Mouse (Mus musculus) forebrain, embryonic 10.5 days (tissue): ENCODE measurements around the gene Col7a1. TPM values are rescaled to one million over a fixed set of nuclear protein-coding genes. Genes with fewer than 3 reads are reported as not detected.

Source experiments
- DNase-seq: peaks from one replicate; pipeline ENCODE4 v3.0.0-alpha.2; 2017; ENCODE audit warnings: low spot score; ENCODE audit errors: extremely low spot score
- H3K27ac ChIP-seq: fragments of 300-500 bp; sonication (generic); 2 replicates; pipeline ENCODE4 v1.5.1; 2016; ENCODE audit warnings: mild to moderate bottlenecking
- H3K27me3 ChIP-seq: fragments of 300-500 bp; sonication (generic); 2 replicates; pipeline ENCODE4 v1.6.1; 2016; ENCODE audit warnings: mild to moderate bottlenecking; ENCODE audit not compliant: poor library complexity, severe bottlenecking
- H3K36me3 ChIP-seq: fragments of 300-500 bp; sonication (generic); replicated peaks from 2 replicates; pipeline ENCODE4 v1.6.1; 2016; ENCODE audit warnings: mild to moderate bottlenecking, moderate library complexity
- H3K4me1 ChIP-seq: fragments of 300-500 bp; sonication (generic); 2 replicates; pipeline ENCODE4 v1.6.1; 2016
- H3K4me3 ChIP-seq: fragments of 300-500 bp; sonication (generic); 2 replicates; pipeline ENCODE4 v1.5.1; 2016; ENCODE audit warnings: mild to moderate bottlenecking, moderate library complexity
- H3K9me3 ChIP-seq: fragments of 300-500 bp; sonication (generic); 2 replicates; pipeline ENCODE4 v1.6.1; 2016; ENCODE audit warnings: mild to moderate bottlenecking, moderate library complexity
- WGBS: fragments of 180-500 bp; shearing (Covaris S2); methylation state at CpG from one replicate; pipeline ENCODE4 v1.1.7; 2016; 5-methylcytosine and 5-hydroxymethylcytosine counted together
- polyA plus RNA-seq: library from polyadenylated mRNA; unstranded; fragments of >200 nt; fragmentation: Nextera tagmentation; extraction: Ambion mirVana; gene quantifications from 2 replicates; pipeline ENCODE4 v1.2.1, GENCODE M21; 2016

Col7a1 gene
- polyA plus RNA-seq, 1 experiment from 2014 or later: 2.3 TPM

GRCm38 (mm10) chr9:109008994-109009635 lies 55.7 kb downstream of the Col7a1 start:
- no peaks in the 10 kb centered on the region for H3K27me3 ChIP-seq
- 73% methylated on average over 10 of the region's 10 CpGs for WGBS
- no peak overlapping the region for H3K27ac ChIP-seq
- peaks cover 2% of the 10 kb centered on the region; the same call in 1 of the 2 replicates for H3K36me3 ChIP-seq
- no peak overlapping the region for H3K4me3 ChIP-seq
- peaks cover 16% of the 10 kb centered on the region for H3K4me1 ChIP-seq
- no peak for DNase-seq
- no peaks in the 10 kb centered on the region for H3K9me3 ChIP-seq

DNA sequence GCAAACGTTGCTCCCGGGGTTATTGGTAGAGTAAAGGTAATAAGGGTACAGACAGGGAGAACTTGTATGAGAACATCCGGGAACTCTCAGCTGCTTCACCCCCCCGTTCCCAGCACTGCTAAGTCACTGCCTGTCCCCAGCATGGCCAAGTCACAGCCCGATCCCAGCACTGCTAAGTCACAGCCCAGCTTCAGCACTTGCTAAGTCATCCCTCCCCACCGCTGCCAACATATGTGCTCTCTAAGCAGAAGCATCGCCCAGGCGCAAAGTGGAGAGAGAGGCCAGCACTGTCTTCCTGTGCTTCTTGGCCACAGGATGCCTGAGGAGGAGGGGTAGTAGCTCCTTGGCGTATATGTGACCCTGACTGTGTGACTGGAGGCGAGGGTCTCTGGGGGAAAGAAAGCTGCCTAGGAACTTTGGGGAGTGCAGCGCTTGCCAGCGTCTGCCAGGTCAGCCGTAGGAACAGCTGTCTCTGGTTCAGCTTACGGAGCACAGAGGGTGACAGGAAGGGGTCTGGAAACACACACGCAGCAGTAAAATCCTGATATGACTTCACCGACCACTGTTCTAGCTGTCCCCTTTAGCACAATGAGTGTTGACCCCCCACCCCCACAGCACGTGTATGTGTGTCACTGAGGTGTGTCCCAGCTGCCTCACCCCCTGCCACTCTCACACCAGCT lies 56.4 kb downstream of the Col7a1 start:
- Histone ChIP-seq H3K36me3 (peaks cover 2% of the 10 kb centered on the region; the same call in 1 of the 2 replicates), H3K27ac (no peak overlapping the region), H3K9me3 (no peaks in the 10 kb centered on the region), H3K4me3 (no peak overlapping the region), H3K27me3 (no peaks in the 10 kb centered on the region), H3K4me1 (peaks cover 16% of the 10 kb centered on the region)
- 71% methylated on average over 17 of the region's 17 CpGs for WGBS
- DNase-seq: no peak

DNA sequence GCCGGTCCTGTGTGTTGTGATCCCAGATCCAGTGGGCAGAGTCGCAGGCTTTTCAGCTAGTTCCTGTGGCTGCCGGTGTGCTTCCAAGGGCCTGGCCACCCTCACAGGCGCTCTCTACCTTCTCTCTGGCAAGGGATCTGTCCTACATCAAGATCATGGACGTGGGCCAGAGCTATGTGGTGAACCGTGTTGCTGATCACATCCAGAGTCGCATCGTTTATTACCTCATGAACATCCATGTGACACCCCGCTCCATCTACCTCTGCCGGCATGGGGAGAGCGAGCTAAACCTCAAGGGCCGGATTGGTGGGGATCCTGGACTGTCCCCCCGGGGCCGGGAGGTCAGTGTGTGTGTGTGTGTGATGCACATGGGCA lies 56.9 kb downstream of the Col7a1 start:
- H3K27ac ChIP-seq: no peak overlapping the region
- peaks cover 16% of the 10 kb centered on the region for H3K4me1 ChIP-seq
- peaks cover 2% of the 10 kb centered on the region; the same call in 1 of the 2 replicates for H3K36me3 ChIP-seq
- no peak overlapping the region for H3K4me3 ChIP-seq
- H3K27me3 ChIP-seq: no peaks in the 10 kb centered on the region
- WGBS: 91% methylated on average over 14 of the region's 14 CpGs
- no peak for DNase-seq
- no peaks in the 10 kb centered on the region for H3K9me3 ChIP-seq

DNA sequence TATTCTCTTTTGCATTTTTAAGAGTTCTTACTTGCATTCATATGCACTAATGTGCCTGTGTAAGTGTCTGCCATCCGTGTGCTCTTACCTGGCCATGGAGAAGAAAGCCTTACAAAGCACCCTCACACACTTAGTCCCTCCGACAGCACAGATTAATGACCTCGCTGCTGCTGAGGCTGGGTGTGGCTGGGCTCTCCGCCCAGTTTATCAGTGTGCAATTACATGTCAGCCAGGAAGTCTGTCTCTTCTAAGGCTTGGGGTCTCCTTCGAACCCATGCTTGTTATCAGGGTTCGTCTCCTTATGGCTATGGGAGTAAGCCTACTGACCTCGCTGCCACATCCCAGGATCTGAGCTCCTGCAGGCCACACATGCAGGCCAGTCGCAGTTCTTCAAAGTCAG lies 62.0 kb downstream of the Col7a1 start:
- 80% methylated on average over 8 of the region's 8 CpGs for WGBS
- no peak for DNase-seq
- Histone ChIP-seq H3K27me3 (no peaks in the 10 kb centered on the region), H3K4me3 (no peak overlapping the region), H3K4me1 (no peaks in the 10 kb centered on the region), H3K27ac (no peak overlapping the region), H3K36me3 (no peaks in the 10 kb centered on the region), H3K9me3 (no peaks in the 10 kb centered on the region)

DNA sequence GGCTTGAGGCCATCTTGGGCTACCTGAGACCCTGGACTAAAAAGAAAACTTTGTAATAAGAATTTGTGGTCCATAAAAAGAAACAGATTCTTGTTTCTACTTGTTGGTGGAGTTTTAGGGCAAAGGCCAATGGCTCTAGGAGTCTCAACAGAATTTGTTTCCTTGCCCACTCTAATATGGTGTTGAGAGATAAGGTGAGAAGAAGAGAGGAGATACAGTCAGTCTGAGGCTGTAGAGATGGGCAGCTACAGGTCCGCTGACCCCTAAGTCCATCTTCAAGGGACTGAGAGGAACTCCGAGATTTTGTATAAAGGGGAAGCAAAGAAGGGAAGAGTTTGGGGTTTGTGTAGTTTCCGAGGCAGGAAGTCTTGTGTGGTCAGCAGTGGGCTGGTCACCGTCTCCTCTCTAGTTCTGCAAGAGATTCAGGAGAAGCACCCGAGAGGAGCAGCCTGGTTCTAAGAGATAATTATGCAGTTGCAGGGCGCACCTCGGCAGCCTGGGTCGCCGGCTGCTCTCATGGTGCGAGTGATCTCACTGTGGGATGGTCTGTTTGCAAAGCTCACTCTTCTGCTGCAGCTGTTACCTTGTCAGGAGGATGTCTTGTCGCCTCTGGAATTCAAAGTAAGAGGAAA lies 63.7 kb downstream of the Col7a1 start:
- no peak for DNase-seq

DNA sequence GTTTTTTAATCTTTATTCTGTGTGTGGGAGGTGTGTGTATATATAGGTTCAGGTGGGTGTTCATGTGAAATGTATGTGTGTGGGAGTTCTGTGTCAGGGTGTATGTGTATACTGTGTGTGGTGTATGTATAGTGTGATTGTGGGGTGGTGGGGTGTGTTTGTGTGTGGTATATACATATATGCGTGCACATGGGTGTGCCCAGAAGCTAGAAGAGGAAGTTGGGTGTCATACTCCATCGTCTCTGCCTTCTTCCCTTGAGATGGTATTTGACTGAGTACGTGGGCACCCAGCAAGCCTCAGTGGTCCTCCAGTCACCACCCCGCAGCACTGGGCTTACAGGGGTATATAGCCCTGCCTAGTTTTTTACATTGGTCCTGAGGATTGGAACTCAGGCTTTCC lies 68.0 kb downstream of the Col7a1 start:
- 88% methylated on average over 4 of the region's 4 CpGs for WGBS
- DNase-seq: no peak
- H3K36me3 ChIP-seq: no peaks in the 10 kb centered on the region
- H3K27ac ChIP-seq: no peak overlapping the region
- no peaks in the 10 kb centered on the region for H3K9me3 ChIP-seq
- H3K27me3 ChIP-seq: no peaks in the 10 kb centered on the region
- H3K4me3 ChIP-seq: no peak overlapping the region
- no peaks in the 10 kb centered on the region for H3K4me1 ChIP-seq

More for the DNA sequence above, 63.7 kb downstream of the Col7a1 start:
- no peaks in the 10 kb centered on the region for H3K36me3 ChIP-seq
- 78% methylated on average over 11 of the region's 11 CpGs for WGBS
- H3K4me3 ChIP-seq: no peak overlapping the region
- H3K27ac ChIP-seq: no peak overlapping the region
- H3K4me1 ChIP-seq: no peaks in the 10 kb centered on the region
- H3K27me3 ChIP-seq: no peaks in the 10 kb centered on the region
- no peaks in the 10 kb centered on the region for H3K9me3 ChIP-seq

- Histone ChIP-seq H3K36me3 (no peaks in the 10 kb centered on the region), H3K27me3 (no peaks in the 10 kb centered on the region), H3K4me3 (no peak overlapping the region), H3K9me3 (no peaks in the 10 kb centered on the region), H3K4me1 (no peaks in the 10 kb centered on the region), H3K27ac (no peak overlapping the region)
- 95% methylated on average over 17 of the region's 17 CpGs for WGBS
- DNase-seq: no peak
Measured at GRCm38 (mm10) chr9:109022866-109023685, 69.7 kb downstream of the Col7a1 start.

DNA sequence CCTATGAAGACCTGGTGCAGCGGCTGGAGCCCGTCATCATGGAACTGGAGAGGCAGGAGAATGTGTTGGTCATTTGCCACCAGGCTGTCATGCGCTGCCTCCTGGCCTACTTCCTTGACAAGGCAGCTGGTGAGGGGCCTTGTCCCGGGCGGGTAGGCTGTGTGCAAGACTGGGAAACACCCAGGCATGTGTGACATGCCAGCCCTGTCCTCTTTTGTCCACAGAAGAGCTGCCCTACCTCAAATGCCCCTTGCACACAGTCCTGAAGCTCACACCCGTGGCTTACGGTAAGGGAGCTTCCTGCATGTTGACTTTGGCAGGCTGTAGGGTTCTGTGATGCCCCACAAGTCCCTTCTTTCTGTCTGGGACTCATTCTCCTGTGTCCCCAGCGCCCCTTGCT lies 74.1 kb downstream of the Col7a1 start:
- Histone ChIP-seq H3K27ac (no peak overlapping the region), H3K4me1 (no peaks in the 10 kb centered on the region), H3K36me3 (no peaks in the 10 kb centered on the region; the same call in 1 of the 2 replicates), H3K27me3 (no peaks in the 10 kb centered on the region), H3K9me3 (no peaks in the 10 kb centered on the region), H3K4me3 (no peak overlapping the region)
- DNase-seq: no peak
- 89% methylated on average over 8 of the region's 8 CpGs for WGBS

DNA sequence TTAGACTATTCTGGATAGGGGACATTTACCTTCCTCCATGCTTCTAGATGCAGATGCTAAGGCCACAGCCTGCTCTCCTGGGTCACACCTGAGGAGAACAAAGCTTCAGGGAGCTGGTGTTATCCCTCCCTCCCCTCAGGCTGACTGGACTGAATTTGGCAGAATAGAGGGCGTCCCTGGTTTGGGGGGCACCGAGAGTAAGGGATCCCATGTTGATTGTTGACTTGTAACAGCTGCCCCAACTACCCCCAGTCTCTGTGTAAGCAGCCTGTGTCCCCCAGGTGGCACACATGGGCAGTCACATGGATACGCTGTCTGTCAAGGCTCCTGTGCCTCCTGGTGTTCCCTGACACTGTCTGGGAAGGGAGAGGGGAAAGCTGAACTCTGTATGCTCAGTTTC lies 75.0 kb downstream of the Col7a1 start:
- no peaks in the 10 kb centered on the region for H3K4me1 ChIP-seq
- WGBS: 84% methylated on average over 3 of the region's 3 CpGs

GRCm38 (mm10) chr9:109028919-109029318 lies 75.5 kb downstream of the Col7a1 start:
- Histone ChIP-seq H3K27me3 (no peaks in the 10 kb centered on the region), H3K4me1 (no peaks in the 10 kb centered on the region), H3K4me3 (no peak overlapping the region), H3K9me3 (no peaks in the 10 kb centered on the region), H3K27ac (no peak overlapping the region), H3K36me3 (no peaks in the 10 kb centered on the region; the same call in 1 of the 2 replicates)
- no peak for DNase-seq
- WGBS: 82% methylated on average over 5 of the region's 5 CpGs

More for the DNA sequence above, 75.0 kb downstream of the Col7a1 start:
- Histone ChIP-seq H3K4me3 (no peak overlapping the region), H3K27ac (no peak overlapping the region), H3K27me3 (no peaks in the 10 kb centered on the region), H3K9me3 (no peaks in the 10 kb centered on the region), H3K36me3 (no peaks in the 10 kb centered on the region; the same call in 1 of the 2 replicates)
- DNase-seq: no peak

- no peak overlapping the region for H3K4me3 ChIP-seq
- no peaks in the 10 kb centered on the region for H3K9me3 ChIP-seq
- WGBS: 68% methylated on average over 3 of the region's 3 CpGs
- H3K27me3 ChIP-seq: no peaks in the 10 kb centered on the region
- no peak for DNase-seq
- H3K27ac ChIP-seq: 0 out of 2 replicates have a peak overlapping the region, but pooled peaks have one; percentile 2
- no peaks in the 10 kb centered on the region for H3K4me1 ChIP-seq
- H3K36me3 ChIP-seq: no peaks in the 10 kb centered on the region; the same call in 1 of the 2 replicates
Measured at GRCm38 (mm10) chr9:109030312-109030711, 76.9 kb downstream of the Col7a1 start.

DNA sequence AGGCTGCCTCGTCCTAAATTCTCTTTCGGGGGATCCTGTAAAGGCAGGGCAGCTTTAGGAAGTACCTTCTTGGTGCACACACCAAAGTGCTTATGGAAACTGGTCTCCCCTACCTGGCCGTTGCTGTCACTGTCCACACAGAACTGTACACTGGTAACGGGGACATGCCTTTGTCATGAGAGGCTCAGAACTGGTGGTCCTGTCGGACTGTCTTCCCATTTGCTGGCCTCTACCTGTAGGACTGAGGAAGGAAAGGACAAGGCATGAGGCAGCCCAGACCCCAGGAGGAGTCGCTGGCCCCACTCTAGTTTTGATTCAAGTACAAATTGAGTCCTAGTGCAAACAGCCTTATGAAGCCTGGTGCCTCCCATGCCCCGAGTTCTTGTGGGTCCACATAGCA lies 77.6 kb downstream of the Col7a1 start:
- WGBS: 91% methylated on average over 7 of the region's 7 CpGs
- no peaks in the 10 kb centered on the region; the same call in 1 of the 2 replicates for H3K36me3 ChIP-seq

More for the DNA sequence above, 77.6 kb downstream of the Col7a1 start:
- Histone ChIP-seq H3K27ac (no peak overlapping the region), H3K4me3 (no peak overlapping the region), H3K9me3 (no peaks in the 10 kb centered on the region), H3K27me3 (no peaks in the 10 kb centered on the region), H3K4me1 (no peaks in the 10 kb centered on the region)
- DNase-seq: no peak
